Mouse (Mus musculus) liver, embryonic 11.5 days (tissue): Measurements from ENCODE around the gene Dazap1. TPM values are rescaled to one million over a fixed set of nuclear protein-coding genes. Genes with fewer than 3 reads are reported as not detected.

Source experiments
- ATAC-seq: fragments of 200-750 bp; cut with Nextera tagmentation; replicated peaks from 2 replicates; pipeline ENCODE4 v1.8.0; 2017; ENCODE audit warnings: moderate number of reproducible peaks, mild to moderate bottlenecking, moderate TSS enrichment, moderate library complexity; ENCODE audit not compliant: low FRiP score
- DNase-seq: peaks from one replicate; pipeline ENCODE4 v3.0.0-alpha.2; 2017; ENCODE audit warnings: low spot score
- H3K27ac ChIP-seq: fragments of 300-500 bp; sonication (generic); 2 replicates; pipeline ENCODE4 v1.5.1; 2014; ENCODE audit warnings: mild to moderate bottlenecking, low read depth, low read length, control low read depth
- H3K27me3 ChIP-seq: fragments of 300-500 bp; sonication (generic); replicated peaks from 2 replicates; pipeline ENCODE4 v1.6.1; 2014; ENCODE audit warnings: low read length, mixed read lengths; ENCODE audit not compliant: control insufficient read depth, insufficient read depth
- H3K36me3 ChIP-seq: fragments of 300-500 bp; sonication (generic); 2 replicates; pipeline ENCODE4 v1.6.1; 2014; ENCODE audit warnings: mild to moderate bottlenecking, low read length, moderate library complexity, mixed read lengths; ENCODE audit not compliant: control insufficient read depth, insufficient read depth
- H3K4me1 ChIP-seq: fragments of 300-500 bp; sonication (generic); replicated peaks from 2 replicates; pipeline ENCODE4 v1.6.1; 2014; ENCODE audit warnings: low read length, mixed read lengths; ENCODE audit not compliant: control insufficient read depth, insufficient read depth
- H3K4me2 ChIP-seq: fragments of 300-500 bp; sonication (generic); 2 replicates; pipeline ENCODE4 v1.6.1; 2014; ENCODE audit warnings: mild to moderate bottlenecking, control low read depth, moderate library complexity
- H3K4me3 ChIP-seq: fragments of 300-500 bp; sonication (generic); 2 replicates; pipeline ENCODE4 v1.5.1; 2014; ENCODE audit warnings: low read depth, low read length, control low read depth
- H3K9ac ChIP-seq: fragments of 300-500 bp; sonication (generic); 2 replicates; pipeline ENCODE4 v1.6.1; 2014; ENCODE audit warnings: low read depth, low read length, control low read depth
- H3K9me3 ChIP-seq: fragments of 300-500 bp; sonication (generic); 2 replicates; pipeline ENCODE4 v1.6.1; 2016; ENCODE audit warnings: low read length, inconsistent platforms, mixed read lengths; ENCODE audit not compliant: control insufficient read depth
- WGBS: fragments of 180-500 bp; shearing (Covaris S2); extraction: QIAGEN DNeasy Blood & Tissue Kit; methylation state at CpG from one replicate; pipeline ENCODE4 v1.1.7; 2014; 5-methylcytosine and 5-hydroxymethylcytosine counted together
- polyA plus RNA-seq: library from polyadenylated mRNA; unstranded; fragments of >200 nt; fragmentation: Nextera tagmentation; extraction: Ambion mirVana; gene quantifications from 2 replicates; pipeline ENCODE4 v1.2.1, GENCODE M21; 2014

The Dazap1 gene
- polyA plus RNA-seq, 1 experiment from 2014 or later: 55.0 TPM

DNA sequence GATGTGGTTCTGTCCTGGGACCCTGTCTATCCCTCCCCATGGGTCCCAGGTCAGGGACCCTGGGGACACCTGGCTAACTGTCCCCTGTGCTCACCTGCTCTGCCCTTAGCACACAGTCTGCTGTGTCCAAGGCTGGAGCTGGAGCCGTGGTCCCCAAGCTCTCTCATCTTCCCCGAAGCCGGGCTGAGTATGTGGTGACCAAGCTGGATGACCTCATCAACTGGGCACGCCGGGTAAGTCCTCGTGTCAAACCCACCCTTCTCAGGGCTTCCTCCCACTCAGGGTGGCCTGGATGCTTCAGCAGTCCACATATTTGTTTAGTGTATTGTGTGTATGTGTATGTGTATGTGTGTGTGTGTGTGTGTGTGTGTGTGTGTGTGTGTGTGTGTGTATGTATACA is 7.7 kb upstream of the Dazap1 start:
- Histone ChIP-seq H3K27me3 (no peaks in the 10 kb centered on the region), H3K4me1 (peaks cover 16% of the 10 kb centered on the region), H3K9me3 (no peaks in the 10 kb centered on the region), H3K4me3 (no peak overlapping the region), H3K9ac (no peak overlapping the region), H3K36me3 (peaks cover 37% of the 10 kb centered on the region), H3K4me2 (no peak overlapping the region), H3K27ac (no peak overlapping the region)
- no peak for DNase-seq
- 88% methylated on average over 6 of the region's 6 CpGs for WGBS
- no peak for ATAC-seq

DNA sequence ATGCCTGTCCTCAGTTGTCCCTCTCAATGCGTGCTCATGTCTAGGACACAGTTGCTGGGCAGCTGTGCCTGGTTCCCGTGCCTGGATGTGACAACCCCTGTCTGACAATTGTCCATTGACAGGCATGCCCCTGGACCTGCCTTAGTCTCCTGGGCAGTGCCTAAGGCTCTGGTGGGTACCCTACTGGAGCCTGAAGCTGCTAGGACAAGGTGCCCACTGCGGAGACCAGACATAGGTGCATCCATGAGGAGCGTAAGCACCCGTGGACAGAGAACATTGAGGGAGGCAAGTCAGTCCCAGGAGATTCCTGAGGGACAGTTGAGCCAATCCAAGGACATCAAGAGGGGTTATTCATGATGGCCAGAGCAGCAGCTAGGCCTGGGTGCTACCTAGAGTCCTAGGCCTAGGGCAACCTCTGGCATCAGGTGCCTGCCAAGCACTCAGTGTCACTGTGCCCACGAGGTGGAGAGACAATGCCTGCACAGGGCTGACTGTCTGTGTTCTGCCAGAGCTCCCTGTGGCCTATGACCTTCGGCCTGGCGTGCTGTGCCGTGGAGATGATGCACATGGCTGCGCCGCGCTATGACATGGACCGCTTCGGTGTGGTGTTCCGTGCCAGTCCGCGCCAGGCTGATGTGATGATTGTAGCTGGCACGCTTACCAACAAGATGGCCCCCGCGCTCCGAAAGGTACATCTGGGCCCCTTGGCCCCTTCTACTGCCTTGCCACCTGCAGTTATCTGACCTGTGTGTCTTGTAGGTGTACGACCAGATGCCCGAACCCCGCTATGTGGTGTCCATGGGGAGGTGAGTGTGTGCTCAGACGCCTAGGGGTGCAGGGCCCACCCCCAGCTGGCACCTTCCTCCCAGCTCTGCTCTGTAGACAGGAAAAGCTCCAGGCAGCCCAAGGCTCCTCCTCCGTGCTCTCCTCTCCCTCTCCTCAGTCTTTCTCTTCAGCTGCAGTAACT is 6.7 kb upstream of the Dazap1 start:
- Histone ChIP-seq H3K27ac (no peak overlapping the region), H3K4me2 (no peak overlapping the region), H3K9ac (no peak overlapping the region), H3K27me3 (no peaks in the 10 kb centered on the region), H3K9me3 (no peaks in the 10 kb centered on the region), H3K36me3 (peaks cover 39% of the 10 kb centered on the region), H3K4me1 (peaks cover 20% of the 10 kb centered on the region), H3K4me3 (no peak overlapping the region)
- DNase-seq (no peak), ATAC-seq (no peak)
- WGBS: 91% methylated on average over 26 of the region's 26 CpGs

DNA sequence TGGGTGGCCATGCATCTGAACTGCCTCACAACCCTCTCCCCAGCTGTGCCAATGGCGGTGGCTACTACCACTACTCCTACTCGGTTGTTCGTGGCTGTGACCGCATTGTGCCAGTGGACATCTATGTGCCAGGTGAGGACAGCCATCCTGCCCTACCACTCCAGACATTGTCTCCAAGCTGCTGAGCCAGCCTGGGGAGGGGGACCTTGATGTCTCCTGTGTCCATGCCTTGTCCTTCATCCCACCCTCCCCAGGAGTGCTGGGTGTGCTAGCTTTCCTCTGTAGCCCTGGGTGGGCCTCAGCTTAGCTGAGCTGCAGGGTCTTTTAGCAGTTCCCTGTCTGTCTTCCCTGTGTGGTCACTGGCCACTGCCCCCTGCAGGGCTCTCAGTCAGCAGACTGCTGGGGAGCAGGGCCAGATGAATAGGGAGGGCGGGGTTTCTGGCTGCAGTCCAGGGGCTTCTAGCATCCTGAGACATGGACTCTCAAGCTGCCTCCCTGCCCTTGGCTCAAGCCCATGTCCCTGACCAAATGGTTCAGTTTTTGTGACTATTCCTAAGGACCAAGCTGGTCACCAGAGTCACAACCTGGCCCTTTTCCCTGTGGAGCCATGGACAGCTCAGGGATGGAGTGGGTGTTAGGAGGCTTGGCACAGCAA is 5.3 kb upstream of the Dazap1 start:
- H3K4me2 ChIP-seq: no peak overlapping the region
- no peak overlapping the region for H3K27ac ChIP-seq
- H3K9me3 ChIP-seq: no peaks in the 10 kb centered on the region
- ATAC-seq (no peak), DNase-seq (no peak)
- peaks cover 23% of the 10 kb centered on the region for H3K4me1 ChIP-seq
- no peaks in the 10 kb centered on the region for H3K27me3 ChIP-seq
- H3K4me3 ChIP-seq: no peak overlapping the region
- no peak overlapping the region for H3K9ac ChIP-seq
- WGBS: 87% methylated on average over 5 of the region's 5 CpGs
- H3K36me3 ChIP-seq: peaks cover 39% of the 10 kb centered on the region

DNA sequence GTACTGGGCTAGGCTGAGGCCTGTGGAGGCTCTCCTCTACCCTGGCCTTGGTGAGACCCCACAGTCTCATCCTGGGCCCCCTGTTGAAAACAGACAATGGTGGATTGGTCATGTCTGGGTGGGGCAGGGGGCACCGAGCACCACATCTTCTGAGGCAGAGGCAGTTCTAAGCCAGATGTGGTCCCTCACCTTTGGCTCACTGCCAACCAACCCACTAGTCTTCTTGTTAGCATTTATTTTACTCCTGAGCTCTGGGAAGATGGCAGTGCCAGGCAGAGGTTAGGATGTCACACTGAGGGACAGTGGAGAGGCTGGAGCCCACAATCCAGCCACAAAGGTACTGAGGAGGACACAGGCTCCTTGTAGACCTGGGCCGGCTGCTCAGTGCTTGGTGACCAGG is 3.4 kb upstream of the Dazap1 start:
- H3K9ac ChIP-seq: no peak overlapping the region
- H3K4me3 ChIP-seq: no peak overlapping the region
- H3K9me3 ChIP-seq: no peaks in the 10 kb centered on the region
- peaks cover 36% of the 10 kb centered on the region for H3K36me3 ChIP-seq
- H3K4me1 ChIP-seq: peaks cover 31% of the 10 kb centered on the region
- ATAC-seq (no peak), DNase-seq (no peak)
- peak overlapping the region; percentile 13; the same call in 1 of the 2 replicates for H3K4me2 ChIP-seq
- no peak overlapping the region; the same call in 1 of the 2 replicates for H3K27ac ChIP-seq
- H3K27me3 ChIP-seq: no peaks in the 10 kb centered on the region
- WGBS: 83% methylated on average over 2 of the region's 2 CpGs

DNA sequence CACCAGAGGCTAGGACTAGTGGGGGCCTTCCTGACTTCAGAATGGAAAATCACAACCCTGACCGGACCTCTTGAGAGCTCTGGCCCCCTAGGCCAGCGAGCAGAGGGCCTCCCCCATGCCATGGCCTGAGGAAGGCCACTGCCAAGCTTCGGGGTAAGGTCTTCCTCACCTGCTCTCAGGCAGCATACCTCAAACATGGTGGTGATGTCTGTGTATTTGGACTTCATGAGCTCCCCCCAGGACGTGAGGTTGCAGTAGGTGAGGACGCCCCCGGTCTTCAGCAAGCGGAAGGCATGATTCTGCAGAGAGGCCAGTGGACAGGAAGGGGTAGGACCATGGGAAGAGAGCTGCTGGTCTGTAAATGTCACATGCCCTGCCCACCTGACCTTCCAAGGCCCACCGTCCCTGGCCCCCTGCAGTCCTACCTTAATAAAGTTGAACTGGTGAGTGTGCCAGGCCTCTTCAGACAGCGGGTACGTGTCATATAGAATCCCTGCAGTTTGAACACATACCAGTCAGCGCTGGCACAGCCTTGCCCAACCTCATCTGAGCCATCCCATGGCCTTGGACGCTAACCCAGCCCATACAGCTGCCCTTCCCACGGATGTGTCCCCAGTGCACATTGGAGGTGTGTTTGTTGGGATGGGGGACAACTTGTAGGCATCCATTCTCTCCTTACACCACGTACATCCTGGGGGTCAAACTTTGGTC is 2.4 kb upstream of the Dazap1 start:
- Histone ChIP-seq H3K9ac (no peak overlapping the region), H3K36me3 (peaks cover 35% of the 10 kb centered on the region), H3K4me3 (peak overlapping the region; percentile 61; the same call in 1 of the 2 replicates), H3K27me3 (no peaks in the 10 kb centered on the region), H3K27ac (no peak overlapping the region), H3K4me1 (peaks cover 33% of the 10 kb centered on the region), H3K4me2 (peak overlapping the region; percentile 99), H3K9me3 (no peaks in the 10 kb centered on the region)
- no peak for DNase-seq
- no peak for ATAC-seq
- WGBS: 88% methylated on average over 14 of the region's 14 CpGs

DNA sequence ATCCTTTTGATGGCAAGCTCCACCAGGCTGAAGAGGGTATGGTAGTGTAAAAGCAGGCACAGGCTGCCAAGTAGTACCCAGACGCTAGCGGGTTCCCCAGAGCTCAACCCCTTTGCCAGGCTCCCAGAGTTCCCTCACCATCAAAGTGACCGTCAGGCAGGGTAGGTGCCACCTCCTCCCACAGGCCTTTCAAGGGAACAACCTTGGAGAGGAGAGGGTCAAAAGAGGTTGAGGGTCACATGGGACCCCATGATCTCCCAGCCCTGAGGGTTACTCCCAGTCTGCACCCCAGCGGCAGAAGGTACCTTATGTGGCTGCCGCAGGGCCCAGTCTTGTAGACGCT is 1.9 kb upstream of the Dazap1 start:
- peaks cover 33% of the 10 kb centered on the region for H3K4me1 ChIP-seq
- H3K27me3 ChIP-seq: no peaks in the 10 kb centered on the region
- H3K9me3 ChIP-seq: no peaks in the 10 kb centered on the region
- 0 out of 2 replicates have a peak overlapping the region, but pooled peaks have one; percentile 21 for H3K27ac ChIP-seq
- H3K36me3 ChIP-seq: peaks cover 30% of the 10 kb centered on the region
- ATAC-seq (no peak), DNase-seq (no peak)
- H3K4me3 ChIP-seq: peak overlapping the region; percentile 61
- H3K9ac ChIP-seq: peak overlapping the region; percentile 63; the same call in 1 of the 2 replicates
- 79% methylated on average over 6 of the region's 6 CpGs for WGBS
- H3K4me2 ChIP-seq: peak overlapping the region; percentile 99

DNA sequence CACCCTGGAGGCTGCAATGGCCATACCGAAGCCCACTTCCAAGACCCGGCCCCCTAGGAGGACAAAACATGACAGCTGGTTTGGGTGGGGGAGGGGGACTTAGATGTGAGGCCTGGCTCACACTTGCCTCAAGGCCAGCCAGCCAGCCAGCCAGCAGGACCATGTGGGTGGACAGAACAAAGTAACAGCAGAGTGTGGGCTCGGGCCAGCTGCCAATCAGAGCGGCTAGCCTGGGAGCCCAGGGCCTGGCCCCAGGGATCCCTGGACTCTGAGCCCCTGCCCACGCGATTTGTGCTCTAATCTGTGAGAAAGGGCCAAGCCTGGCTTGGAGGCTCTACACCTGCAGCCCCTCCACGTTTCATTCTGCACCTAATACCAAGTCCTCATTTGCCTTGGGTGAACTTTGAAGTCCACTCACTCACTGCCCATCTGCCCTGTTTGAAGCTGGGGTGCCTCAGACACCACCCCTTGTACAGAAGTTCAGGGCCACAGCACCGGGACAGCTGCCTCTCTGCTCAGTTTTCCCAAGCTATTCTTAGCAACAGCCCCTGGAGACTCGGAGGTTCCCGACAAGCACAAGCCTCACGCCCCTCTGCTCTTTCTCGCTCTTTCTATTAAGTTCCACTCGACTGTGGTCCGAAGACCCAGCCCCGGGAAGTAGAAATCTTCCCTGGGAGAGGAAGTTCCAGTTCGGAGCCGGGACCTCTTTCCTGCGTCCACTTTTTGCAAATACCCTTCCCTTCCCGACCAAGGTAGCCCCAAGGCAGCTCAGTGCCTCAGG is 1.2 kb upstream of the Dazap1 start:
- peak overlapping the region; percentile 61 for H3K4me3 ChIP-seq
- WGBS: 13% methylated on average over 19 of the region's 19 CpGs
- H3K27me3 ChIP-seq: no peaks in the 10 kb centered on the region
- H3K9ac ChIP-seq: peak overlapping the region; percentile 63
- H3K4me1 ChIP-seq: peaks cover 33% of the 10 kb centered on the region
- DNase-seq (no peak), ATAC-seq (no peak)
- H3K27ac ChIP-seq: peak overlapping the region; percentile 99
- H3K9me3 ChIP-seq: no peaks in the 10 kb centered on the region
- H3K4me2 ChIP-seq: peak overlapping the region; percentile 99
- peaks cover 24% of the 10 kb centered on the region for H3K36me3 ChIP-seq

DNA sequence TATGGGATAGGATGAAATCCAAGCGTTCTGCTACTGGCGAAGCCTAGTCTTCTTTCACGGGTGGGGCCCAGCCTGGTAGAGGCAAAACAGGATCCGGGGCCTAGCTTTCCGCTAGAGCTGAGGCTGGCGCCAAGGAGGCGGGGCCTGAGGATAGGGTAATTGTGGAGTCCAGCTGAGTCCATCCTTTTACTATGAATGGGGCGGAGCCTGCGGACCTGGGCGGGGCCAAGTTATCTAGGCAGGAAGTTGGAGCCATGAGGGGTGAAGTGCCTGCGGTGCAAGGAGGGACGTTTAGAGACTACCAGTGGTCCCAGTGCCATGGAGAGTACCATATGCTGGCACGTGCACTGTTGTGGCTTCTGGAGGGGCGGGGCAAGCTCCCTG is 291 bp downstream of the Dazap1 start:
- peaks cover 12% of the 10 kb centered on the region for H3K36me3 ChIP-seq
- peak overlapping the region; percentile 99 for H3K27ac ChIP-seq
- peak overlapping the region; percentile 61 for H3K4me3 ChIP-seq
- H3K4me2 ChIP-seq: peak overlapping the region; percentile 99
- H3K9ac ChIP-seq: peak overlapping the region; percentile 73
- no peaks in the 10 kb centered on the region for H3K9me3 ChIP-seq
- H3K4me1 ChIP-seq: peaks cover 43% of the 10 kb centered on the region
- DNase-seq: peak; percentile 97
- H3K27me3 ChIP-seq: no peaks in the 10 kb centered on the region
- WGBS: under 1% methylated on average over 14 of the region's 14 CpGs
- peak; percentile 73 for ATAC-seq
